ENCODE assay signal across 15 mouse cellular contexts in the genomic region with DNA sequence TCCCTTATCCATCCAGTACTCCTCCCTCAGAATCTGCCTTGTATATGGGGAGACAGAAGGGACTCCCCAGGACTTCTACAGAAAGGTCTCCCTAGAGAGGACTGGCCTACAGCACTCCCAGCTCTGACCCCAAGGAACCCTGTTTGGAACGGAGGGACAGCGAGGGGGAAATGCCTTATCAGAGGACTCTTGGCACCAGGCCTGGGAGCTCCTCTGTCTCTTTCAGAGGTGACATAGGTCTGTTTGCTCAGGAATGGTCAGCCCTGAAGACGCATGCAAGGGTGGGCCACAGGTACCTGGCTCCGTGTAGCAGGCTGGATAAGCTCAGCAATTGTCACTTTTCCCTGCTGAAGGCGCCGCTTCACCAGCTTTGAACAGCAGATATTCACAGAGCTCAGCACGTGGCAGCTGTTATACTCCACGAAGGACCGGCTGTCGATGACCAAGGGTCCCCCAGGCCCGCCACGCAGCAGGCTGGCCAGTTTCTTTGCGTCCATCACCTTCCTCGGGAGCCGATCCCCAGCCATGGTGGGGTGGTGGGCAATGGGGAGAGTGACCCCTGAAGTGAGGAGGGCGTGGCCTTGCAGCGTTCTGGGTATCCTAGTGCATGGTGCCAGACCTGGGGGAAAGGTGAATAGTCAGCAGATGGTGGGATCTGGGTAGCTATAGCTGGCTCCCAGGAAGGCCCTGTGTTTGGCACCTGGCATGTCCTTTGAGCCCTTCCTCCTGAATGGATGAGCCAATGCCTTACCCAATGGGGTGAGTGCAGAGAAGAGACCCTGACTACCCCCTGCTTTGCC. TPM values are rescaled to one million over a fixed set of nuclear protein-coding genes. Genes with fewer than 3 reads are reported as not detected.
A peak's percentile ranks its signal among the peaks of the same experiment; 100 is the strongest.
DNase-seq lines count a peak whose midpoint lies in the region; ATAC-seq and TF ChIP-seq lines count a peak whose summit lies in the region.
"Had no signal": no experiment of that assay in that cellular context is flagged by ENCODE, and none has a peak within 500 bp of the region (broad histone marks: within the 10 kb centered on the region; RNA-seq: fewer than 3 reads in every experiment).

No protein-coding gene starts in this region.

- peak overlapping the region; percentile 15; the same call in 1 of the 2 replicates for H3K9ac ChIP-seq in neural tube, embryonic 11.5 days (ENCODE audit: low read length)
- peak overlapping the region; percentile 48 for H3K9ac ChIP-seq in liver, embryonic 14.5 days (replicated peaks)

- intact Hi-C loops in heart, postnatal 36 days (cut with DNase I): no loop called here

- no peaks in the 10 kb centered on the region; the same call in 1 of the 2 replicates for H3K36me3 ChIP-seq in neural tube, embryonic 11.5 days (ENCODE audit: control insufficient read depth, insufficient read depth, low read length)
- H3K36me3 ChIP-seq in liver, embryonic 14.5 days (replicated peaks; ENCODE audit: control insufficient read depth, insufficient read depth, low read depth): peaks cover 10% of the 10 kb centered on the region

- no peaks in the 10 kb centered on the region for H3K9me3 ChIP-seq in neural tube, embryonic 11.5 days (ENCODE audit: control insufficient read depth, low read length)
- H3K9me3 ChIP-seq in liver, embryonic 14.5 days (ENCODE audit: control insufficient read depth, low read length): no peaks in the 10 kb centered on the region

- ATAC-seq in neural tube, embryonic 11.5 days (ENCODE audit: insufficient read depth, low FRiP score, low TSS enrichment): no peak
- ATAC-seq in liver, embryonic 14.5 days (ENCODE audit: insufficient read depth): no peak
- ATAC-seq in frontal cortex, adult (ENCODE audit: low TSS enrichment): no peak

- TF ChIP-seq EP300 in liver, embryonic 14.5 days (IDR thresholded peaks at IDR 0.05; ENCODE audit: low read depth): no peak

- no peak for TF ChIP-seq CTCF in liver, embryonic 14.5 days (IDR thresholded peaks at IDR 0.05; ENCODE audit: low read depth)
- TF ChIP-seq CTCF in olfactory bulb, adult 2 months (IDR thresholded peaks at IDR 0.05; ENCODE audit: insufficient read depth, low read depth, low read length): no peak

- H3K4me1 ChIP-seq in neural tube, embryonic 11.5 days (ENCODE audit: control insufficient read depth, insufficient read depth, low read length): peaks cover 49% of the 10 kb centered on the region
- peaks cover 68 to 86% of the 10 kb centered on the region in 2 experiments for H3K4me1 ChIP-seq in liver, embryonic 14.5 days (replicated peaks; ENCODE audit: control insufficient read depth in 2 of 2, insufficient read depth in 2 of 2, low read length in 1 of 2)
- peaks cover 47% of the 10 kb centered on the region for H3K4me1 ChIP-seq in olfactory bulb, adult 2 months (ENCODE audit: control insufficient read depth, insufficient read depth, low read length)

- H3K4me3 ChIP-seq in neural tube, embryonic 11.5 days (ENCODE audit: low read depth, low read length): no peak overlapping the region
- no peak overlapping the region for H3K4me3 ChIP-seq in liver, embryonic 14.5 days (ENCODE audit: insufficient read depth in 1 of 2, low read depth in 2 of 2, low read length in 2 of 2)
- H3K4me3 ChIP-seq in olfactory bulb, adult 2 months (ENCODE audit: insufficient read depth, low read depth, low read length): no peak overlapping the region

- no peak overlapping the region; the same call in 1 of the 2 replicates for H3K4me2 ChIP-seq in neural tube, embryonic 11.5 days (ENCODE audit: low read depth)
- H3K4me2 ChIP-seq in liver, embryonic 14.5 days (ENCODE audit: low read depth): no peak overlapping the region

- H3K27me3 ChIP-seq in neural tube, embryonic 11.5 days (ENCODE audit: control insufficient read depth, insufficient read depth, low read length): peaks cover 16% of the 10 kb centered on the region; the same call in 1 of the 2 replicates
- peaks cover 22% of the 10 kb centered on the region for H3K27me3 ChIP-seq in liver, embryonic 14.5 days (ENCODE audit: control insufficient read depth, insufficient read depth, low read length)

- H3K27ac ChIP-seq in neural tube, embryonic 11.5 days (ENCODE audit: low read depth, low read length): peak overlapping the region; percentile 70
- H3K27ac ChIP-seq in liver, embryonic 14.5 days: peak overlapping the region; percentile 98
- H3K27ac ChIP-seq in olfactory bulb, adult 2 months (ENCODE audit: insufficient read depth, low read depth, low read length): peak overlapping the region; percentile 23; the same call in 1 of the 2 replicates
- H3K27ac ChIP-seq: stomach, postnatal 0 days had no signal

- peak; percentile 90 for DNase-seq in heart, adult 11 months
- DNase-seq in heart, postnatal 36 days: no peak
- no peak for DNase-seq in neural tube, embryonic 11.5 days (ENCODE audit: low spot score)
- no peak for DNase-seq in neural tube, embryonic 10.5 days (ENCODE audit: extremely low spot score, low spot score)
- no peak for DNase-seq in liver, embryonic 14.5 days (ENCODE audit: low read depth in 3 of 3, low spot score in 3 of 3)
- DNase-seq in retina, postnatal 1 day: no peak
- DNase-seq: B cell, adult 2 months had no signal

- WGBS in neural tube, embryonic 11.5 days: 62% methylated on average over 17 of the region's 17 CpGs
- WGBS in liver, embryonic 14.5 days (ENCODE audit: insufficient replicate concordance): 56% methylated on average over 17 of the region's 17 CpGs
- 54% methylated on average over 17 of the region's 17 CpGs for WGBS in olfactory bulb, adult 2 months

- no peak for TF ChIP-seq POLR2A in olfactory bulb, adult 2 months (IDR thresholded peaks at IDR 0.05; ENCODE audit: insufficient read depth, low read depth, low read length)

RNA-seq across cellular contexts. Expression of a gene that starts 5.8 kb away (rescaled TPM):
- total RNA-seq in heart, postnatal 36 days (2021): 10 to 100 TPM; 33.2 to 46.2 TPM
- 24.3 and 27.6 TPM in 2 replicates for polyA plus RNA-seq in neural tube, embryonic 11.5 days (2014; fragmentation: Nextera tagmentation; extraction: Ambion mirVana)
- 2.5 TPM in 2 replicates for polyA plus RNA-seq in liver, embryonic 14.5 days (2012; rRNA removed)
- polyA plus RNA-seq in liver, embryonic 14.5 days (2014; fragmentation: Nextera tagmentation; extraction: Ambion mirVana): 3.8 and 4.2 TPM in 2 replicates
- polyA plus RNA-seq in olfactory bulb, adult 2 months (2012; ENCODE audit: insufficient read depth, insufficient read length, low replicate concordance, missing spikeins): not detected in 2 replicates

RNA-seq across cellular contexts. Expression of a gene that starts 29.0 kb away (rescaled TPM):
- total RNA-seq in heart, postnatal 36 days (2021): 10 to 100 TPM; 43.6 to 43.8 TPM
- 58.0 and 64.0 TPM in 2 replicates for polyA plus RNA-seq in neural tube, embryonic 11.5 days (2014; fragmentation: Nextera tagmentation; extraction: Ambion mirVana)
- polyA plus RNA-seq in liver, embryonic 14.5 days (2012; rRNA removed): 33.9 and 41.5 TPM in 2 replicates
- 68.8 and 75.6 TPM in 2 replicates for polyA plus RNA-seq in liver, embryonic 14.5 days (2014; fragmentation: Nextera tagmentation; extraction: Ambion mirVana)
- polyA plus RNA-seq in olfactory bulb, adult 2 months (2012; ENCODE audit: insufficient read depth, insufficient read length, low replicate concordance, missing spikeins): not detected in 2 replicates

RNA-seq across cellular contexts. Expression of a gene that starts 30.7 kb away (rescaled TPM):
- total RNA-seq in heart, postnatal 36 days (2021): not detected
- not detected in 2 replicates for polyA plus RNA-seq in neural tube, embryonic 11.5 days (2014; fragmentation: Nextera tagmentation; extraction: Ambion mirVana)
- not detected in 2 replicates for polyA plus RNA-seq in liver, embryonic 14.5 days (2012; rRNA removed)
- polyA plus RNA-seq in liver, embryonic 14.5 days (2014; fragmentation: Nextera tagmentation; extraction: Ambion mirVana): not detected in 2 replicates
- not detected in 2 replicates for polyA plus RNA-seq in olfactory bulb, adult 2 months (2012; ENCODE audit: insufficient read depth, insufficient read length, low replicate concordance, missing spikeins)
- total RNA-seq: adrenal gland, postnatal 4 days; gastrocnemius, adult 8-10 months; left cerebral cortex, postnatal 14 days had no signal
- polyA plus RNA-seq: embryonic facial prominence, embryonic 11.5 days; kidney, embryonic 14.5 days; stomach, postnatal 0 days had no signal

RNA-seq across cellular contexts. Expression of a gene that starts 46.0 kb away (rescaled TPM):
- total RNA-seq in heart, postnatal 36 days (2021): not detected
- not detected in 2 replicates for polyA plus RNA-seq in neural tube, embryonic 11.5 days (2014; fragmentation: Nextera tagmentation; extraction: Ambion mirVana)
- not detected in 2 replicates for polyA plus RNA-seq in liver, embryonic 14.5 days (2012; rRNA removed)
- polyA plus RNA-seq in liver, embryonic 14.5 days (2014; fragmentation: Nextera tagmentation; extraction: Ambion mirVana): not detected in 2 replicates
- polyA plus RNA-seq in olfactory bulb, adult 2 months (2012; ENCODE audit: insufficient read depth, insufficient read length, low replicate concordance, missing spikeins): not detected in 2 replicates
- total RNA-seq: adrenal gland, postnatal 4 days; gastrocnemius, adult 8-10 months; left cerebral cortex, postnatal 14 days had no signal
- polyA plus RNA-seq: embryonic facial prominence, embryonic 11.5 days; kidney, embryonic 14.5 days; stomach, postnatal 0 days had no signal

RNA-seq across cellular contexts. Expression of a gene that starts 54.6 kb away (rescaled TPM):
- not detected for total RNA-seq in heart, postnatal 36 days (2021)
- polyA plus RNA-seq in neural tube, embryonic 11.5 days (2014; fragmentation: Nextera tagmentation; extraction: Ambion mirVana): not detected in 2 replicates
- polyA plus RNA-seq in liver, embryonic 14.5 days (2012; rRNA removed): not detected in 2 replicates
- not detected in 2 replicates for polyA plus RNA-seq in liver, embryonic 14.5 days (2014; fragmentation: Nextera tagmentation; extraction: Ambion mirVana)
- not detected in 2 replicates for polyA plus RNA-seq in olfactory bulb, adult 2 months (2012; ENCODE audit: insufficient read depth, insufficient read length, low replicate concordance, missing spikeins)
- total RNA-seq: adrenal gland, postnatal 4 days; gastrocnemius, adult 8-10 months; left cerebral cortex, postnatal 14 days had no signal
- polyA plus RNA-seq: embryonic facial prominence, embryonic 11.5 days; kidney, embryonic 14.5 days; stomach, postnatal 0 days had no signal

Comparison
In these comparisons a context has a peak if more than half of its experiments do, and no peak if none do; other contexts are left out.
1. H3K27ac ChIP-seq: peak in every context shown above with its lines; median percentile 98 in liver, embryonic 14.5 days; 70 in neural tube, embryonic 11.5 days; 23 in olfactory bulb, adult 2 months.